Mouse (Mus musculus) layer of hippocampus, postnatal 25 days (tissue): ENCODE measurements around the gene Pkn1. TPM values are rescaled to one million over a fixed set of nuclear protein-coding genes. Genes with fewer than 3 reads are reported as not detected.

ENCODE experiments used
- DNase-seq, 2 experiments: peaks; one replicate each; pipeline ENCODE4 v3.0.0; 2022; ENCODE audit warnings: mixed read lengths in 2 of 2, low spot score in 1 of 2; ENCODE audit errors: extremely low spot score in 1 of 2
- microRNA-seq, 2 experiments: library from miRNA; unstranded; fragments of <30 nt; microRNA quantifications; one replicate each; pipeline ENCODE4 v1.2.0; 2021
- total RNA-seq, 2 experiments: library from RNA; stranded (reverse); gene quantifications; 2 replicates each; pipeline ENCODE4 v1.2.3; 2021

Pkn1 gene
- total RNA-seq, 2 experiments from 2014 or later: 42.2 to 57.6 TPM

GRCm38 (mm10) chr8:83618566-83618965, 80.4 kb downstream of the Pkn1 start:
- no peak for DNase-seq

- no peak for DNase-seq
These were observed 81.9 kb downstream of the Pkn1 start for GRCm38 (mm10) chr8:83617111-83617510.

GRCm38 (mm10) chr8:83616625-83617024, 82.4 kb downstream of the Pkn1 start:
- no peak for DNase-seq

Small RNA genes within 50 kb of the gene (microRNA-seq; reads per million reads assigned to microRNA genes)
- gene Mir1668: 0 to 0.55 reads per million in 2 experiments

Other genes with a start within 250 kb of the Pkn1 start
- 100 to 1,000 TPM; 212 to 226 TPM for gene Scoc, start 240.8 kb downstream of the Pkn1 start, total RNA-seq
- not detected for gene Olfr370, start 163.4 kb downstream of the Pkn1 start, total RNA-seq
- gene Ndufb7, start 132.5 kb downstream of the Pkn1 start, total RNA-seq: 100 to 1,000 TPM; 140 to 161 TPM
- gene Tecr, start 91.2 kb downstream of the Pkn1 start, total RNA-seq: 100 to 1,000 TPM; 510 to 556 TPM
- gene Dnajb1, start 91.0 kb downstream of the Pkn1 start, total RNA-seq: 10 to 100 TPM; 30.0 to 40.0 TPM
- gene Gipc1, start 46.5 kb downstream of the Pkn1 start, total RNA-seq: 10 to 100 TPM; 67.7 to 69.2 TPM
- gene Ptger1, start 32.5 kb downstream of the Pkn1 start, total RNA-seq: 1 to 10 TPM; 1.3 to 1.6 TPM
- gene Ddx39, start 16.0 kb upstream of the Pkn1 start, total RNA-seq: 10 to 100 TPM; 14.4 to 17.2 TPM
- gene Adgre5, start 42.1 kb upstream of the Pkn1 start, total RNA-seq: 10 to 100 TPM in 1 of 2 experiments, 1 to 10 TPM in 1; 7.4 to 11.0 TPM
- 100 to 1,000 TPM; 315 to 348 TPM for gene Adgrl1, start 200.9 kb upstream of the Pkn1 start, total RNA-seq